Mouse (Mus musculus): ENCODE results near the gene Fbxo21.

DNA sequence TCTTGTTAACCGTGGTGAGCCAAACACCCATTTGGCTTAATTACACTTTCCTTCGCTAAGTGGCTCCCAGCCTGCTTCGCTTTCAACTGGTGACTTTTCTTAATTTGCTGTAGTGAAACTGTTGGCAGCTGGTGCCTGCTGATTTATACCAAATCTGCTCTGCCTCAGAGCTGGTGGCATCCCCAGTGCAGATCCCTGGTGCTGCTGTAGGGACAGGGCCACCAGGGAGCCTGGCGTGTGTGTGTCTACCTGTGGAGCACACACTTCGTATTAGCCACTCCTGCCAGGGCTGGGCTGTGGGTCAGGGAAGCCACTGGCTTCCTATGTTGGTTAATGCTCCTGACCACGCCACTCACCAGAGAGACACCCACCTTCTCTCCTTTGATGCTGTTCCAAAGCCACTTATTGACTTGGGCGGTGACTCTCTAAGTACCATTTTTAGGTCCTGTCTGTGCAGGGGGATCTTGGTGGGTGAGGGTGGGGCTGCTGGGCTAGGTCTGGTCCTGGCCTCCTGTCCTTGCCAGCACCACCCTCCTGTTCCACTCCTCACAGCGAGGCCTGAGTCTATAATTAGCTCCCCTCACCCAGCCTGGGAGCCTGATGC is 81.1 kb downstream of the Fbxo21 start:
- TF ChIP-seq GATA1 (IDR thresholded peaks at IDR 0.05; ENCODE audit: low read length) (no peak), TAL1 (IDR thresholded peaks at IDR 0.05; ENCODE audit: low read length) (no peak)
